Mouse (Mus musculus): Measurements from ENCODE around the gene Gli1. TPM values are rescaled to one million over a fixed set of nuclear protein-coding genes. Genes with fewer than 3 reads are reported as not detected.
"Not testable (repeated sequence)": the region's sequence is repeated elsewhere in the genome, so short reads cannot be mapped to it uniquely, and the experiment has no call there.

The Gli1 gene
- total RNA-seq, 2 experiments from 2014 or later, result 4.0 to 4.1 TPM

- DNase-seq, result no peak
Observed at GRCm38 (mm10) chr10:127322178-127322577, 19.6 kb downstream of the Gli1 start.

- no peak for DNase-seq
Observed at GRCm38 (mm10) chr10:127321621-127322020, 20.2 kb downstream of the Gli1 start, which contains the start of gene Arhgap9. Arhgap9 (plus strand) TSS chr10:127321964.

- DNase-seq, result no peak
Observed at GRCm38 (mm10) chr10:127319969-127320368, 21.8 kb downstream of the Gli1 start.

- DNase-seq, result no peak
Observed at GRCm38 (mm10) chr10:127318009-127318408, 23.8 kb downstream of the Gli1 start.

- no peak for DNase-seq
Observed at GRCm38 (mm10) chr10:127317277-127317676, 24.5 kb downstream of the Gli1 start.

- DNase-seq, result not testable (repeated sequence)
Observed at GRCm38 (mm10) chr10:127314950-127315349, 26.8 kb downstream of the Gli1 start.

- DNase-seq, result not testable (repeated sequence)
Observed at GRCm38 (mm10) chr10:127313516-127313915, 28.3 kb downstream of the Gli1 start.

- no peak for DNase-seq
Observed at GRCm38 (mm10) chr10:127312858-127313257, 28.9 kb downstream of the Gli1 start.

GRCm38 (mm10) chr10:127312356-127312676 lies 29.5 kb downstream of the Gli1 start:
- peak; percentile 89 for DNase-seq

GRCm38 (mm10) chr10:127311476-127312355 lies 30.1 kb downstream of the Gli1 start, which contains the start of gene Mars:
Mars (minus strand) TSS chr10:127311786.
- DNase-seq, result peak; percentile 94

GRCm38 (mm10) chr10:127310523-127311475 lies 31.0 kb downstream of the Gli1 start:
- DNase-seq, result peak; percentile 55

GRCm38 (mm10) chr10:127309167-127309566 lies 32.6 kb downstream of the Gli1 start:
- DNase-seq, result not testable (repeated sequence)

- DNase-seq, result no peak
Observed at GRCm38 (mm10) chr10:127303136-127303535, 38.6 kb downstream of the Gli1 start.

- DNase-seq, result no peak
Observed at GRCm38 (mm10) chr10:127300361-127300760, 41.4 kb downstream of the Gli1 start.

GRCm38 (mm10) chr10:127297015-127297871 lies 44.5 kb downstream of the Gli1 start:
- DNase-seq, result no peak

GRCm38 (mm10) chr10:127295986-127296794 lies 45.6 kb downstream of the Gli1 start:
- no peak for DNase-seq

- DNase-seq, result no peak
Observed at GRCm38 (mm10) chr10:127294895-127295510, 46.8 kb downstream of the Gli1 start.

GRCm38 (mm10) chr10:127293590-127294113 lies 48.1 kb downstream of the Gli1 start:
- no peak for DNase-seq

GRCm38 (mm10) chr10:127292987-127293538 lies 48.7 kb downstream of the Gli1 start:
- DNase-seq, result no peak

All from heart, postnatal 4 days (tissue).